Mouse (Mus musculus): ENCODE data around the gene Tmem214.

- TF ChIP-seq CTCF (IDR thresholded peaks at IDR 0.05; ENCODE audit: extremely low read depth, insufficient read depth, insufficient read length, insufficient replicate concordance), result no peak
- TF ChIP-seq POLR2A (IDR thresholded peaks at IDR 0.05; ENCODE audit: low read depth, low read length), result no peak
Measured at GRCm38 (mm10) chr5:30926073-30926472, 58.3 kb downstream of the Tmem214 start.

All from spleen, adult 2 months (tissue).